21 mouse cellular contexts compared by ENCODE assay signal in genomic region chr13:46839236-46839635, GRCm38 (mm10).
DNase-seq lines count a peak whose midpoint lies in the region; ATAC-seq lines count a peak whose summit lies in the region.
"Had no signal": no experiment of that assay in that cellular context is flagged by ENCODE, and none has a peak within 500 bp of the region (broad histone marks: within the 10 kb centered on the region; RNA-seq: fewer than 3 reads in every experiment).

No protein-coding gene starts in this region.

- 0 out of 2 replicates have a peak overlapping the region, but pooled peaks have one; percentile 14 for H3K27ac ChIP-seq in midbrain, embryonic 14.5 days (replicated peaks; ENCODE audit: low read depth, low read length)
- H3K27ac ChIP-seq in midbrain, embryonic 15.5 days = no peak overlapping the region; the same call in 1 of the 2 replicates
- H3K27ac ChIP-seq in hindbrain, embryonic 16.5 days (ENCODE audit: low read depth, low read length) = no peak overlapping the region
- H3K27ac ChIP-seq: forebrain, embryonic 10.5 days; forebrain, embryonic 13.5 days; heart, embryonic 10.5 days; heart, embryonic 13.5 days; hindbrain, embryonic 10.5 days; hindbrain, postnatal 0 days had no signal

- intact Hi-C loops in heart, postnatal 36 days (cut with DNase I) = loop anchor here (1.0 to 5.0 kb wide), 2 partner anchors 43 to 90 kb away; partner anchors contain the start of gene Kif13a

- no peaks in the 10 kb centered on the region for H3K27me3 ChIP-seq in midbrain, embryonic 14.5 days (ENCODE audit: control insufficient read depth, insufficient read depth, low read length)
- no peaks in the 10 kb centered on the region for H3K27me3 ChIP-seq in midbrain, embryonic 15.5 days (replicated peaks)
- no peaks in the 10 kb centered on the region for H3K27me3 ChIP-seq in hindbrain, embryonic 16.5 days (replicated peaks; ENCODE audit: control insufficient read depth, insufficient read depth, low read length)
- H3K27me3 ChIP-seq: CH12.LX; forebrain, embryonic 13.5 days; heart, embryonic 13.5 days; hindbrain, embryonic 13.5 days had no signal

- no peaks in the 10 kb centered on the region for H3K9me3 ChIP-seq in midbrain, embryonic 14.5 days (ENCODE audit: control insufficient read depth, low read length)
- no peaks in the 10 kb centered on the region for H3K9me3 ChIP-seq in midbrain, embryonic 15.5 days
- H3K9me3 ChIP-seq in hindbrain, embryonic 16.5 days (ENCODE audit: control insufficient read depth, low read length) = no peaks in the 10 kb centered on the region
- H3K9me3 ChIP-seq: forebrain, embryonic 10.5 days; G1E; heart, embryonic 10.5 days; hindbrain, embryonic 13.5 days had no signal

- no peak overlapping the region for H3K4me3 ChIP-seq in midbrain, embryonic 14.5 days (replicated peaks; ENCODE audit: low read depth, low read length)
- no peak overlapping the region for H3K4me3 ChIP-seq in midbrain, embryonic 15.5 days
- no peak overlapping the region for H3K4me3 ChIP-seq in hindbrain, embryonic 16.5 days (ENCODE audit: low read length)
- H3K4me3 ChIP-seq: forebrain, embryonic 10.5 days; forebrain, embryonic 13.5 days; heart, embryonic 10.5 days; heart, embryonic 13.5 days; hindbrain, embryonic 10.5 days; hindbrain, embryonic 13.5 days had no signal

- 93% methylated on average over 3 of the region's 3 CpGs for WGBS in midbrain, embryonic 14.5 days
- WGBS in midbrain, embryonic 15.5 days = 96% methylated on average over 3 of the region's 3 CpGs
- 84% methylated on average over 3 of the region's 3 CpGs for WGBS in hindbrain, embryonic 16.5 days

- H3K36me3 ChIP-seq in midbrain, embryonic 14.5 days (ENCODE audit: control insufficient read depth, insufficient read depth, low read length) = no peaks in the 10 kb centered on the region
- H3K36me3 ChIP-seq in midbrain, embryonic 15.5 days (replicated peaks) = no peaks in the 10 kb centered on the region
- no peaks in the 10 kb centered on the region for H3K36me3 ChIP-seq in hindbrain, embryonic 16.5 days (ENCODE audit: control insufficient read depth, insufficient read depth, low read length)
- H3K36me3 ChIP-seq: G1E; hindbrain, embryonic 13.5 days had no signal

- H3K9ac ChIP-seq in midbrain, embryonic 14.5 days (replicated peaks; ENCODE audit: low read length) = no peak overlapping the region
- no peak overlapping the region for H3K9ac ChIP-seq in midbrain, embryonic 15.5 days
- no peak overlapping the region for H3K9ac ChIP-seq in hindbrain, embryonic 16.5 days (ENCODE audit: low read depth, low read length)
- H3K9ac ChIP-seq: forebrain, embryonic 13.5 days; heart, embryonic 13.5 days; hindbrain, embryonic 13.5 days had no signal

- H3K4me2 ChIP-seq in midbrain, embryonic 14.5 days (ENCODE audit: low read length) = no peak overlapping the region
- H3K4me2 ChIP-seq in midbrain, embryonic 15.5 days = no peak overlapping the region
- H3K4me2 ChIP-seq in hindbrain, embryonic 16.5 days (ENCODE audit: low read length) = no peak overlapping the region
- H3K4me2 ChIP-seq: forebrain, embryonic 13.5 days; heart, embryonic 13.5 days; hindbrain, embryonic 13.5 days had no signal

- peaks cover 4% of the 10 kb centered on the region for H3K4me1 ChIP-seq in midbrain, embryonic 14.5 days (ENCODE audit: control insufficient read depth, insufficient read depth, low read length)
- peaks cover 10% of the 10 kb centered on the region; the same call in 1 of the 2 replicates for H3K4me1 ChIP-seq in midbrain, embryonic 15.5 days
- no peaks in the 10 kb centered on the region for H3K4me1 ChIP-seq in hindbrain, embryonic 16.5 days (ENCODE audit: control insufficient read depth, insufficient read depth, low read depth, low read length)

- DNase-seq in heart, adult 11 months = peak; percentile 75
- DNase-seq in heart, postnatal 36 days = no peak
- no peak for DNase-seq in midbrain, embryonic 14.5 days
- DNase-seq in MEL-GATA-1-ER (ENCODE audit: extremely low read depth, low read depth) = peak; percentile 54
- no peak for DNase-seq in cerebellum, adult 11 months
- DNase-seq: adrenal gland, adult 8-10 months; gastrocnemius, postnatal 14 days had no signal

- no peak for ATAC-seq in midbrain, embryonic 14.5 days (ENCODE audit: low FRiP score, low TSS enrichment)
- no peak for ATAC-seq in midbrain, embryonic 15.5 days (replicated peaks)
- no peak for ATAC-seq in hindbrain, embryonic 16.5 days
- ATAC-seq: activated CD4-positive, CD25-positive, alpha-beta regulatory T cell, adult 4 months; forebrain, embryonic 13.5 days; forebrain, embryonic 16.5 days; inflammation-experienced regulatory T-cells, adult 6 months had no signal

Comparison
In these comparisons a context has a peak if more than half of its experiments do, and no peak if none do; other contexts are left out.
1. DNase-seq: peak in heart, adult 11 months (single experiment) and MEL-GATA-1-ER (single experiment); none in heart, postnatal 36 days (0 of 2), midbrain, embryonic 14.5 days (single experiment) and cerebellum, adult 11 months (single experiment).